Mouse (Mus musculus): ENCODE results near the gene C87499. TPM values are rescaled to one million over a fixed set of nuclear protein-coding genes. Genes with fewer than 3 reads are reported as not detected.

The C87499 gene
- polyA plus RNA-seq (2012; rRNA removed; ENCODE audit: low replicate concordance): not detected in 2 replicates

GRCm38 (mm10) chr4:88634311-88634710, at the start of gene C87499:
Gene C87499 (minus strand): TSS chr4:88634411.

GRCm38 (mm10) chr4:88683812-88684211, 49.6 kb upstream of the C87499 start, which contains the start of gene Ifna2:
Gene Ifna2 (minus strand): TSS chr4:88683912.

GRCm38 (mm10) chr4:88676824-88677223, 42.6 kb upstream of the C87499 start, which contains the start of gene Ifna16:
Gene Ifna16 (minus strand): TSS chr4:88676924.

GRCm38 (mm10) chr4:88644359-88644758, 10.1 kb upstream of the C87499 start, which contains the start of gene Ifna13:
Gene Ifna13 (minus strand): TSS chr4:88644459.

GRCm38 (mm10) chr4:88603276-88603675, 30.9 kb downstream of the C87499 start, which contains the start of gene Ifna12:
Gene Ifna12 (minus strand): TSS chr4:88603376.

GRCm38 (mm10) chr4:88592285-88592684, 41.9 kb downstream of the C87499 start, which contains the start of gene Ifna9:
Gene Ifna9 (minus strand): TSS chr4:88592385.

Other genes with a start within 250 kb of the C87499 start
- gene Hacd4, start 195.5 kb downstream of the C87499 start, polyA plus RNA-seq (2012; rRNA removed; ENCODE audit: low replicate concordance): 0.18 and 0.39 TPM in 2 replicates
- gene Ifnb1, start 111.6 kb downstream of the C87499 start, polyA plus RNA-seq (2012; rRNA removed; ENCODE audit: low replicate concordance): not detected in 2 replicates
- gene Ifna15, start 76.2 kb downstream of the C87499 start, polyA plus RNA-seq (2012; rRNA removed; ENCODE audit: low replicate concordance): not detected in 2 replicates
- not detected in 2 replicates for gene Ifna14, start 62.6 kb downstream of the C87499 start, polyA plus RNA-seq (2012; rRNA removed; ENCODE audit: low replicate concordance)
- gene Ifna9, start 42.0 kb downstream of the C87499 start, polyA plus RNA-seq (2012; rRNA removed; ENCODE audit: low replicate concordance): not detected in 2 replicates
- gene Ifna12, start 31.0 kb downstream of the C87499 start, polyA plus RNA-seq (2012; rRNA removed; ENCODE audit: low replicate concordance): not detected in 2 replicates
- not detected in 2 replicates for gene Ifna13, start 10.0 kb upstream of the C87499 start, polyA plus RNA-seq (2012; rRNA removed; ENCODE audit: low replicate concordance)
- gene Ifna16, start 42.5 kb upstream of the C87499 start, polyA plus RNA-seq (2012; rRNA removed; ENCODE audit: low replicate concordance): not detected in 2 replicates
- gene Ifna2, start 49.5 kb upstream of the C87499 start, polyA plus RNA-seq (2012; rRNA removed; ENCODE audit: low replicate concordance): not detected in 2 replicates
- gene Ifnab, start 56.9 kb upstream of the C87499 start, polyA plus RNA-seq (2012; rRNA removed; ENCODE audit: low replicate concordance): not detected in 2 replicates
- 0.11 and 0.27 TPM in 2 replicates for gene Gm26566, start 87.4 kb upstream of the C87499 start, polyA plus RNA-seq (2012; rRNA removed; ENCODE audit: low replicate concordance)
- gene Klhl9, start 88.1 kb upstream of the C87499 start, polyA plus RNA-seq (2012; rRNA removed; ENCODE audit: low replicate concordance): 5.4 and 7.9 TPM in 2 replicates
- not detected in 2 replicates for gene Gm13271, start 120.5 kb upstream of the C87499 start, polyA plus RNA-seq (2012; rRNA removed; ENCODE audit: low replicate concordance)
- not detected in 2 replicates for gene Gm13283, start 125.7 kb upstream of the C87499 start, polyA plus RNA-seq (2012; rRNA removed; ENCODE audit: low replicate concordance)
- gene Gm13290, start 139.4 kb upstream of the C87499 start, polyA plus RNA-seq (2012; rRNA removed; ENCODE audit: low replicate concordance): not detected in 2 replicates
- not detected in 2 replicates for gene Gm13289, start 142.5 kb upstream of the C87499 start, polyA plus RNA-seq (2012; rRNA removed; ENCODE audit: low replicate concordance)
- not detected in 2 replicates for gene Gm13272, start 145.4 kb upstream of the C87499 start, polyA plus RNA-seq (2012; rRNA removed; ENCODE audit: low replicate concordance)
- gene Ifnz, start 147.7 kb upstream of the C87499 start, polyA plus RNA-seq (2012; rRNA removed; ENCODE audit: low replicate concordance): not detected in 2 replicates
- not detected in 2 replicates for gene Gm13276, start 151.3 kb upstream of the C87499 start, polyA plus RNA-seq (2012; rRNA removed; ENCODE audit: low replicate concordance)
- not detected in 2 replicates for gene Gm13277, start 154.2 kb upstream of the C87499 start, polyA plus RNA-seq (2012; rRNA removed; ENCODE audit: low replicate concordance)
- gene Gm13278, start 157.1 kb upstream of the C87499 start, polyA plus RNA-seq (2012; rRNA removed; ENCODE audit: low replicate concordance): not detected in 2 replicates
- not detected in 2 replicates for gene Gm13275, start 160.1 kb upstream of the C87499 start, polyA plus RNA-seq (2012; rRNA removed; ENCODE audit: low replicate concordance)
- gene Gm13279, start 163.0 kb upstream of the C87499 start, polyA plus RNA-seq (2012; rRNA removed; ENCODE audit: low replicate concordance): not detected in 2 replicates
- gene Gm13285, start 165.3 kb upstream of the C87499 start, polyA plus RNA-seq (2012; rRNA removed; ENCODE audit: low replicate concordance): not detected in 2 replicates
- gene Gm13287, start 168.8 kb upstream of the C87499 start, polyA plus RNA-seq (2012; rRNA removed; ENCODE audit: low replicate concordance): 0.49 TPM in 1 of 2 replicates, not detected in the other
- gene Gm13288, start 171.1 kb upstream of the C87499 start, polyA plus RNA-seq (2012; rRNA removed; ENCODE audit: low replicate concordance): not detected in 2 replicates
- gene Ifna7, start 181.8 kb upstream of the C87499 start, polyA plus RNA-seq (2012; rRNA removed; ENCODE audit: low replicate concordance): not detected in 2 replicates
- gene Ifna11, start 185.5 kb upstream of the C87499 start, polyA plus RNA-seq (2012; rRNA removed; ENCODE audit: low replicate concordance): not detected in 2 replicates
- gene Ifna6, start 193.0 kb upstream of the C87499 start, polyA plus RNA-seq (2012; rRNA removed; ENCODE audit: low replicate concordance): not detected in 2 replicates
- gene Ifna5, start 201.1 kb upstream of the C87499 start, polyA plus RNA-seq (2012; rRNA removed; ENCODE audit: low replicate concordance): not detected in 2 replicates
- gene Ifna4, start 207.4 kb upstream of the C87499 start, polyA plus RNA-seq (2012; rRNA removed; ENCODE audit: low replicate concordance): not detected in 2 replicates
- gene Ifna1, start 215.7 kb upstream of the C87499 start, polyA plus RNA-seq (2012; rRNA removed; ENCODE audit: low replicate concordance): not detected in 2 replicates
- gene Ifne, start 245.8 kb upstream of the C87499 start, polyA plus RNA-seq (2012; rRNA removed; ENCODE audit: low replicate concordance): 0.21 TPM in 1 of 2 replicates, not detected in the other